Mouse (Mus musculus): Measurements from ENCODE around the gene Frmd4b. TPM values are rescaled to one million over a fixed set of nuclear protein-coding genes. Genes with fewer than 3 reads are reported as not detected.
"Not testable (repeated sequence)": the region's sequence is repeated elsewhere in the genome, so short reads cannot be mapped to it uniquely, and the experiment has no call there.

Frmd4b gene
- total RNA-seq, 1 experiment from 2014 or later = 21.9 TPM

DNA sequence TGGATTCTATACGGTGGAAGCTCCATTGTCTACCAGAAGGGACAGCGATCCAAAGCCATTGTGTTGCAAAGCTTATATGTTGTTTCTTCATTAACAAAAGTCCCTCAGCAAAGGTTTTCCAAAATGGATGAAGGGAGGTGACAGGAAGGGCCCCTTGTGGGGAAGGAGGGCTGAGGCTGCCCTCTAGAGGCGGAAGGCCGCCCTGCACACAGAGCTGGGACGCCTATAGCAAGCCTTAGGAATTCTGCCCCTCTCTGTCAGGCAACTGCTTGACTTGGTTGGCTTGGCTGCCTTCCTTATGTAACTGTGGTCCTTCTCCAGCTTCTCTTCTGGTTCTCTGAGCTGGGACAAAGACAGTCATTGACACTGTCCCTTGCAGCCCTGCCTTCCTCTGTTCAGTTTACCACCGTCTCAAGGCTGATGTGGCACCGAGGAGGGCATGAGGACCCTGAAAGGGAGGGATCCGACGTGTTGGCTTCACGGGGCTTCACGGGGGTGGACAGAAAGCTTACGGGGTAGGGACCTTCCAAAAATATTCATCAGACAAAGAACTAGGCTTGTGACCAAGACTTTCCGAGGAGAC is 200.3 kb downstream of the Frmd4b start:
- peak; percentile 87 for DNase-seq

DNA sequence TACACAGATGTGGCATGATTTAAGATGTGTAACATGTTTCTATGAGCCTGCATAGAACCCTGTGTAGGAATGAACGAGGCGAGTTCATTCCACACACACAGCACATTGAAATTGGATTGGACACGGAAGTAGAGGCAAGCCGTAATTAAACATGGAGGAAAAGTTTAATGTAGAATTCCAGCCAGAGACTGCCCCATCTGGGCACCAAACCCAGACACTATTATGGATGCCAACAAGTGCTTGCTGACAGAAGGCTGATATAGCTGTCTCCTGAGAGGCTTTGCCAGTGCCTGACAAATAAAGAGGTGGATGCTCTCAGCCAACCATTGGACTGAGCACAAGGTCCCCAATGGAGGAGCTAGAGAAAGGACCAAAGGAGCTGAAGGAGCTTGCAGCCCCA is 201.8 kb downstream of the Frmd4b start:
- not testable (repeated sequence) for DNase-seq

DNA sequence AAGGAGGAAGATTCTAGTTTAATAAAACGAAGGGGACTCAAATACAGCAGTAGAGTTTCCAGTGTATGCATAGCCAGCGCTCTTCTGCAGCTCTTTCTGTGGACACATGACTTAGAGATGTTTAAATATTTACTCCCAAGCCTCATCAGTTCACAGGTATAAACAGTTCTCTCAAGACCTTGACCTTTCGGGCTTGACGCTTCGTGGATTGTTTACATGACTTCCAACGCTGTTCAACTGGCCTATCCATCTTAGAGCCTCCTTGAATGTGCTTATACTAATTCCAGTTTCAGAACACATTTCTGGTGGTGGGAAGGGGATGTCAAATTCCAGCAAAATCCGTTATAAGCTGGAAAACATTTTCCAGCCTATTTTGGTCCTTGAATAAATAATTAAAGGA is 203.9 kb downstream of the Frmd4b start:
- DNase-seq = no peak

DNA sequence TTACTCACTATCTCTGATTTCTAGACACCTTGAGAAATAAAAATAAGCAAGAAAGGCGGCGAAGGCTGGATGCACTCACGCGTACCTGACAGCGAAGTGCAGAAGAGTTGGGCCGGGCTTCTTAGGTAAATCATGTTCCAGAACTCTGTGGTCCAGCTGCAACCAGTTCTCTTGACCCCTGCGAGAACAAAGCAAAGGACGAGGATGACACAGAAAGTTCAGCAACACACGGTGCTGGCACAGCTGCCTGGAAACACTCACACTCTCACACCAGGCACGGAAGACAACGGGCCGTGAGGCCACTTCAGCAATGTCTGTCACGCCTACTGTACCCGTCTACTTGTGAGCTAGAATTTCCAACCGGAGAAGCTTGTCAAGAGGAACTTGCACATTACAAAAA is 204.9 kb downstream of the Frmd4b start:
- no peak for DNase-seq

DNA sequence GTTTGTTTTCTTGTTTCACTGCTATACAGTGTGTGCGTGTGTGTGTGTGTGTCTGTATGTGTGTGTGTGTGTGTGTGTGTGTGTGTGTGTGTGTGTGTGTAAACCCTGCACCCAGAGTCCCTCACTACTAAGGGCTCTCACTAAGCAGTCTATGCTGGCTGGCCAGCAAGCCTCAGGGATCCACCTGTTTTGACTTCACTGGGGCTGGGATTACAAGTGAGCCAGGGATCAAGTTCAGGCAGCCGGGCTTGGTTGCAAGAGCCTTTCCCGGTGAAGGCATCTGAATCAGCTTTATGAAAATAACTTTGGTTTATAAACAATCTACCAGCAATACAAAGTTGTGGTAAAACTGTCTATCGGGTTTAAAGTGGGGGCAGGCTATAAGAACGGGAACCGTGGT is 206.0 kb downstream of the Frmd4b start:
- DNase-seq = no peak

DNA sequence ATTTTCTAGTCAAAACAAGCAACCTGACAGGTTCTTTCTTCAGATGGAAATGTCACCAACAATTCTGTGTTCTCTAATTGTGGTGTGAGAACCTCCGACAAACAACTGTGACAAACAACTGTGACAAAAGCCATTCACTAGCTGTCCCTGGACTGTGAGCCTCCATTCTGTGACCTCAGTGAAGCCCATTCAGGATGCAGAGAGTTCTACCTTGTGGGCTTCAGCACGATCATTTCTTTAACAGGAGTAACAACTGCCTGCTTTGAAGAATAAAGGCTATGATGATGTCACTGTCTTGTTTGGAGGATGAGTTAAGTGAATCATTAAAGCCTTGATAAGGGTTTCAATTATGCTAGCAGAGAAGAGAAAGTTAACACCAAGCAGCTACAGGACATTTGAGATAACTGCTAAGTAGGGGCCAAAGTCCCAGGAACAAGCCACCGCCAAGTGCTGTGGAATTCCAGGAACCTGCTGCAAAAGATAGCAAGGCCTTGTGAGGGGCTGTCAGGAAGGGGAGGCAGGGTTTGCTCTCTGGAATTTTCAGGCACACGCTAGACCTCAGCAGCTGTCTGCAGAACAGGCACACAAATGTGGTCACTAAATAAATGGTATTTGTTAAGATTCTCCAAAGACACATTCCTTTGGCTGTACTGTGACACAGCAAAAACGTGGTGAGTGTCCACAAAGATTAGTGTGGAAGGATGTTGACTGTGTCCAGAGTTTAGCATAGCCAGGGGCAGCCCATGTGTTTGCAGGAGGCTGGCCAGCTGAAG is 207.7 kb downstream of the Frmd4b start:
- DNase-seq = no peak

DNA sequence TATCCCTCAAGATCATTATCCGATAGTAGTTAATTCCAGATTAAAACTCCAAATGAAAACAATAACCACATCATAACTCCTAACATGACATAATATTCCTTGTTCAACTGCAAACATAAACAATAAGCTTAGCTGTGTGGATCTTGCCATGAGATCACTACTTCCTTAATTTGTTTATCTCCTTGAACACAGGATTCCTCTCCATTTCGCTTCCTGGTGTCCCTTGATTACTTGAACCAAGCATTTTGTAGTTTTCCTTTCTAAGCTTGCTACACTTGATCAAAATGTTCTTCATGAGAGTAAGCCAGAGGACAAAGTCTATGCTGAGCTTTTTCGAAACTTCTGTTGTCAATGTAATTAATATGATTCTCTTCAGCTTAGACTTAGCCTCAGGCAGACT is 209.4 kb downstream of the Frmd4b start:
- DNase-seq = no peak

DNA sequence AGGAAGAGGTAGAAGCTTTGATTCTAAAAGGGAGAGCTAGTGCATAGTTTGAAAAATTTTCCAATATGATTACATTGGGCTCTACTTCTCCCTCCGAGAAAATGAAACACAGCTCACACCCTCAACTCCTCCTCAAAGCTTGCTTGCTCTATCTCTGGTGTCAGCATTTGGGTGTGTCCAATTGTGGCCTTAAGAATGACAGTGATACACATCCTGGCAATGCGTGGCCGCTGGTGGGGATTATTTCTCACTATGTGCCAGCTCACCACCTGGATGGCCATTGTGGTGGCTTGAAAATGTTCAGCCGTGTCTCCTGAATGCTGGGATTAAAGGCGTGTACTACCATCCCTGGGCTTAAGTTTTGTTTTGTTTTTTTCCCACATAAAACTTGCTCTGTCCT is 209.9 kb downstream of the Frmd4b start:
- DNase-seq = no peak

DNA sequence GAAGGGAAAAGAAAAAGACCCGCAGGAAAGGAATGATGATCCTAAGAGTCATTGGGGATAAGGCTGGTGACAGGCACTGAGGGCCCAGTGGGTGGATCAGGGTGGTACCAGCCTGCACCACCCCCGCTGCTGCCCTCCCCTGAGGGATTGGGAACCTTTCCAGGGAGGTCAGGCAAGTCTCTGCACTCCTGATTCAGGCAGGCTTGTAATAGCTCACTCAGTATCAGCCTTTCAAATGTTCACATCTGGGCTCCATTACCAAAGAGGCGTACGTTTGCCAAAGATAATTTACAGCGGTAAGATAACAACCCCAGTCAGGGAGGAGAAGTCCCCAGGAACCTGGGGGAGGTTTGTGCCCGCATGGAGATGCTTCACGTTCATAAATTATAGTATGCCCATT is 212.0 kb downstream of the Frmd4b start:
- no peak for DNase-seq

DNA sequence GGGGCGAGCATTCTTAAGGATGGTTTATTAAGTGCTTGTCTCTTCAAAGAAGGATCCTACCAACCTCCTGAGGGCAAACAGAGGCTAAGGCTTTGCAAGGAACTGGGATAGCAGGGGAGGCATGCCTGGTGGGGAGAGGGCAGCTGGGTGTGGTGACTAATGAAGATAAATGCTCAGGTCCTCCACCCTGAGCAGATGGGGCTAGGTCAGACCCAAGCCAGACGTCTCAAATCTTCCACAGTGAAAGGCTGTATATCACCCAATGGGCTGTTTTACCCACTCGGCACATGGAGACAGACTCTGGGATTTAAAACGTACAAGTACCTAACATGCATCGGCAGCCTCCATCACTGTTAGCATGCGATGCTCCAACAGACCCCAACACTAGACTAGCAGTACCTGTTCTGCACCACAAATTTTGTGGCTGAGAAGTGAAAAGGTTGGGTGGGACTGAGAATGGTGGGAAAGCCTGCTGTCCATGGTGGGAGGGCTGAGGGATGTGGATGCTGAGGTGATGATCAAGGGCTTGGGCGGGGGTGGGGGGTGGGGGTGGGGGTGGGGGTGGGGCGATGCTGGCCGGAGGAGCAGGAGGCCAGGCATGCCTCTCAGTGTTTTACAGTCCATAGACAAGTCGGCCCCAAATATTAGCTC is 214.4 kb downstream of the Frmd4b start:
- DNase-seq = no peak

DNA sequence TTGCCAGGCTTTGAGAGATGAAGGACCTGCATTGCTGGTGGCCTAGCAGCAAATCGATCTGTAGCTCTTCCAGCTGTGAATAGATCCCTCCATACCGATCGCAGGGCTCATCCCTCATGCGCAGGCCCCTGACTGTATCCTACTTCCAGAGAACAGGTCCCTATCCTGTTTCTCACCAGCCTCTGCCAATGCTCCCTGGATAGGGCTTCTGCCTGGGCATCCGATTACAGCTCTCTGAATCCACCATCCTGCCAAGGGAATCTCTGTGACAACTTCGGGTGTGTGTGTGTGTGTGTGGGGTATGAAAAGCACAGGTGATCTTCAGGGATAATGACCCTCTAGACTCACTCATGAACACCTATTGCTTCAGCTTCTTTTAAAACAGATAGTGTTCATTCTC is 216.9 kb downstream of the Frmd4b start:
- no peak for DNase-seq

DNA sequence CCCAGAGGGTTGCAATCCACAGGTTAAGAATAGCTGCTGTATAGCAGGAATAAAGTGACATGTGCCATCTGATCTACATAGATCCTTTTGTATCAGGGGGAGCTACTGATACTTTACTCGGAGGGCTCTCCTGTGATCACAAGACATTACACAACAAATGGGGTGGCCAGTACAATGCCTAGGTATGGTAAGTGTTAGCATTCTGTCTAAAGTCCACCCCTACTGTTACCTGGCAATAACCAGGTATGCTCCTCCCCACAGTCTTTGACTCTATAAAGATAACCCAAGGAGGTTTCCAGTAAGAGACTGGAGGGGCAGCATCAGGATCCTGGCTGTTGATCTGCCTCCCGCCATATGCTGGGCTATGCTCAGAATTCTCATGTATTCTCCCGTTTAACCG is 219.4 kb downstream of the Frmd4b start:
- DNase-seq = no peak

DNA sequence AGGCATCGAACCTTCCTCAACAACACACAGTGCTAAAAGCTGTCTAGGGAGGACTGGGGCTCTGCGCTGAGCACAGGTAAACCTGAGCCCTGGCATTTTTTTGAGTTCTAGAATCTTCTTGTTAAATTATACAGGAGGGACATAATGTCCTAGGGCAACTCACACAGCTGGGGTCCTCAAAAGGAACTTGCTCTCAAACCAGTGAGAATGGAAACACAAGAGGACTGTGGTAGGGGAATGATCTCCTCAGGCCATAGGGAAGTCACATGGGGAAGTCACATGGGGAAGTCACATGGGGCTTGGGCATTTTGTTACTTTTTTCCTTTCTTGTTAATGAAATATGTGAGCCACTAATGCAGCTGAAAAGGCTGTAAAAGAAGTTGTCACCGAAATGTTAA is 220.4 kb downstream of the Frmd4b start:
- no peak for DNase-seq

DNA sequence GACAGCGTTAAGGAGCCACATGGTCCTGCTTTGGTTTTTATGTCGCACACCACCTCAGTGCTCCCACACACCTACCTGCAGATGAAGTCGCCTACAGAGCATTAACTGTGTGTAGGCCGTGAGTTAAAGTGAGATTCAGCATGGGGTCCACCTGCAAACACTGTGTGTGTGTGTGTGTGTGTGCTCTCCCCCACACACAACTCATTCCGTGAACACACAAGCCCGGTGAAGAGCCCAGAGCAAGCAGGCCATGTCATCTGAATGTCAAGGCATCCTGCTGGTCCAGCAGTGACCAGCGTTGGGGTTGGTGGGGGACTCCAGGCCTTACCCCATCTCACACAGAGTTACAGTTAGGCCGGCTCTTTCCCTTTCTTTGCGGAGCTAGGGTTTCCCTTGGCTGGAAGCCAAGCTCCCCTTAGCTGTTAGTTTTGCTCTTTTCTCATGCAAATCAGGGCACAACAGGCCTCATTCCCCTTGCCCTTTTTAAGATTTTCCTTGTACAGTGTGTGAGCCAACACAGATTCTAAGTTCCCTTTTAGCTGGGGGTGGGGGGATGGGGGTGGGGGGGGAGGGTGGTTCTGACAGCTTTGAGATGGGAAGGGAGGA is 220.9 kb downstream of the Frmd4b start:
- no peak for DNase-seq

DNA sequence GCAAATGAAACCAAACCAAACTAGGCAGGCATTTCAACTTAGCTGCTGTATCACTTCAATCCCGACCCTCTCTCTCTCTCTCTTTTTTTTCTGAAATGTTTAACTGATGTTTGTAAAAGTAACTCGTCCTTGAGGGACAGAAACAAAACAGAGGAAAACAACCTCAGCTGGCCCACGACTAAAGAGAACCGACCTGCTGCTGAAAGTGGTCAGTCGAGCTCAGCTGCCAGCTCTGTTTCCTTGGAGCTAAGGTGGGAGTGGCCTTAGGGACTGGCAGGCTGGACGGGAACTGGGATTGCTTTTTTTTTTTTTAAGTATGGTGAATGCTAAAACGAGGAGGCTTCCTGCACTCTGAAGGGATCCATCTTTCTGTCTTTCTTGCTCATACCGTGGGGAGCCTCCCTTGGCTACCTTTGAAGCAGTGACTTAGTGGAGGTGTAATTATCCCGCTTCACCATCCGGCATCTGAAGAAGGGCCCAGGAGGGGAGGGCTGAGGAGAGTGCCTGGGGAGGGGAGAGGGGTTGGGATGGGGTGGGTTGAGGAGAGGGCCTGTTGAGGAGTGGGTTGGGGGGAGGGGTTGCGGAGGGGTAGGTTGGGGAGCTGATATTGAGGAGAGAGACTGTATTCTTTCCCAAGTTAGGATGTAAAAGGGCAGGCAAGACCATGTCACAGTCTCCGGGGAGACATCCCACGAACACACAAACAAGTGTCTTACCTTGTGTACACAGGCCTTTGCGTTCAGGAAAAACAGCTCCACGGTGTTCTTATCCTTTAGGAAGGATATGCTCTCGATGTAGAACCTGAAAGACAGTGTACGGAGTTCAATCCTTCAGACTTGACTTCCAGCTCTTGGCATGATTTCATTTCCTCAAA is 221.6 kb downstream of the Frmd4b start:
- DNase-seq = peak; percentile 77

DNA sequence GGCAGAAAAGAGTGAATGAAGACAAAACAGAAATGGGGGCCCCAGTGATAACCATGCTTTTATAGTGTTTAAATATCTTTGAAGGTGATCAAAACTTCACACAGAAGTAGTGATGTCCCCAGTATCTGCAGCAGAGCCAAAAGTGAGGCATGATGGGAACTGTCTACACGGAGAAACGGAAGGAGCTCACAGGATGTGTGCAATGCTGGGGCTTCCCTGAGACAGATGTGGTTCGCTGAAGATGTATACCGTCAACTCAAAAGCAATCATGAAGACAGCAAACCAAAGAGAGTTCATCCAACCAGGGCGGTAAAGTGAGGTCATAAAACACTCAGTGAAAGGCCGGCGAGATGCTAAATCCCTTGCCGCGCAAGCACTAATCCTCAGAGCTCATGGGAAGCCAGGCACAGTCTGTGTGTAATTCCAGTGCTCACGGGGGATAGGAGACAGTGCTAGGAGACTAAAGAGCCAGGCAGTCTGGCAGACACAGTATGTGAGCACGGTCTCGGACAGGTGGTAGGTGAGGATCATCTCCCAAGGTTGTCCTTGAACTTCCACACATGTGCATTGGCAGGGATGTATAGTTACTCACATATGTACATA is 222.8 kb downstream of the Frmd4b start:
- no peak for DNase-seq

DNA sequence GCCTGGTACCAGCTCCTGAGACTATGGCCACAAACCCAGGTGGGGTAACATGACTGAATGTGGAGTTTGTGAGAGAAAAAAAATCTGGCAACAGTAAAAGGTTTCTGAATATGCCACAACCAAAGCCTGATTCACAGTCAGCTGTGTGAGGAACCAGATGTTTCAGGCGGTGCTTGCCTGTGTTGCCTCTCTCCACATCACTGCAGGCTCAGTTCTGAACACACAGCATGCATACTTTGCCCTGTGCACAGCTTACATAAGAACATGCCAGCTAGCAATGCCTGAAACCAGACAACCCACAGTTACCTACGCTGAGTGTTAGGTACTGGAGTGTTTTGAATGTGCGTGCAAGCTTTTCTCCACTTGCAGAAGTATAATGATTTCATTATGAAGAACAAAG is 224.4 kb downstream of the Frmd4b start:
- no peak for DNase-seq

DNA sequence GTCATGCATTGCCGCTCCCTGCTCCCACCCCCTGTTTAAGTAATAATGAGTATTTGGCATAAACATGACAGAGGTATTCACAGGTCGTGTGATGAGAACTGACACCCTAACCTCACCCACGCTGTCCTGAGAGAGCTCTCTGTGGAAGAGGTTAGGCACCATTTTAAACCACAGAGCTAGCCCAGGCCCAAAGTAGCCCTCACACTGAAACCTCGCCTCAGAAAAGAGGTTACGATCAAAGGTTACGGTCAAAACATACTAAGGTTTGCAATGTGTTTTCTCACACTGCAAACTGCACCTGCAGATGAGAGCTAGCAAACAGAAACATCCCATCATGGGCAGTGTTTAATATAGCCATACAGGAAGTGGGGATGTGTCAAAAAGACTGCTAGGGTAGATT is 230.0 kb downstream of the Frmd4b start:
- no peak for DNase-seq

DNA sequence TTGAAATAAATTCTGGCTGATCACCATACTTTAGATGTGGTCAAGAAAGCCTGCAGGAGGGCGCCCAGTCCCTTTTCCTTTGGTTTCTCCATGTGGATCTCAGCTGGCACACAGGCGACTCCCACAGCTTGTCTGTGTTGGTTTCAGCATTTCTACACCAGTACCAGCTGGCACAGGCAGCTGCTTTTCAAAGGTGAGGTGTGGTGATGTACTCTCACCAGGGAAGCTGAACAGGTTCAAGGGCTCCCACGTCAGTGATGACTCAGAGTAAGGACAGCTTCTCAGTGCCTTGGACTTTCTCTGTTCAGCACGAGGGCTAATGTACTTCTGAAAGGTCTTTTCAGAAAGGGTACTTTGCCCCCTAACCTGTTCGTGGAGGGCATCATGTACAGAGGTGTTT is 232.4 kb downstream of the Frmd4b start:
- DNase-seq = peak; percentile 10

DNA sequence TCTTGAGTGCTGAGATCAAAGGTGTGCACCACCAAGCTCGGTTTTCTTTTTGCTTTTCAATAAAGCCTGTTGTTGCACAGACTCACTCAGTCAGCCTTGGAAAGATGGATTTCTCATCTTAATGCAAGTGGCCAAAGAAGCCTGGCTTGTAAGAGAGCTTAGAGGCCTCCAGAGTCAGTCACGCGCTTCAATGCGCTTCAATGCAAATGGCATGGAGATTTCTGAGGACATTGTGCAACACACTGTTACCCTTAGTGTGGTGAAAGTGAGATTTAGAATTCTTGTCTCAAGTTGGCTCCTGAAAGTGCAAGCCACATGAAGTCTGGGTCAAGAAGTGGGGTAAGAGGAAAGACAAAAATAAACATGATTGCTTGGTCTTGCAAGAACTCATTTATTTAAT is 236.1 kb downstream of the Frmd4b start:
- no peak for DNase-seq

DNA sequence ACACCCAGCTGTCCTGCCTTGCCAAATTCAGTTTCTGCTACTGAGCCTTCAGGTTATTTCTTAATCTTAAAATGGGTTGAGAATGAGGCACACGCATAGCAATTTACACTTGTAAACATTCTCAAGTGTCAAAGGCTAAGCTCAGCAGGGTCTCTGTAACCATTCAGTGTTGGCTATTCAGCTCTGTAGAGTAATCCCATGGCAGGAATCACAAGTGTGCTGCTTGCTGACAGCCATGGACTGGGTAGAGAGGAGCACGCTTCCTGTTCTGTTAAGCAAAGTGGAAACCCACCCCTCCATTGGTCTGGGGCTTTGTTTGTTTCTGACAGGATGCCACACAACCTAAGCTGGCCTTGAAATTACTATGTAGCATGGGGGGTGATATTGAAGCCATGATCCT is 246.4 kb downstream of the Frmd4b start:
- DNase-seq = no peak

DNA sequence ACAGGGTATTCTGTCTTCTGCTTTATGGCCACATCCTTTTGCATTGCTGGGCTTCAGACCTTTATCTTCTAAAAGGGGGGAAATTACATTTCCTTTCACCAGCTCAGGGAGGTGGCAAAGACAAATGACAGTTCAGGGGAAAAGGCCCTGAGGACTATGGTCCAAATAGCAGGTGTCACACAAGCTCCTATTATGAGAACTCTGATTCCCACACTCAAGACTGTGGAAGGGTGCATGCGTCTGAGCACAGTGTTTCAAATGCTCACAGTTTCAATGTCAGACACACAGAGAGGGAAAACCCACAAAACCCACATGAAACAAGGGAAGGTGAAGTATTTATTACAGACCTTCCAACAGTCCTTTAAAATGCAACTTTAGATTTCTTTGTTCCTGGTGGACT is 246.9 kb downstream of the Frmd4b start:
- DNase-seq = no peak
